Mouse (Mus musculus): Measurements from ENCODE around the gene Erc2. TPM values are rescaled to one million over a fixed set of nuclear protein-coding genes. Genes with fewer than 3 reads are reported as not detected.
A peak's percentile ranks its signal among the peaks of the same experiment; 100 is the strongest.

The Erc2 gene
- total RNA-seq, 2 experiments from 2014 or later: 183 to 210 TPM

GRCm38 (mm10) chr14:28503276-28503675 lies 881.0 kb downstream of the Erc2 start:
- no peak for DNase-seq (ENCODE audit: low spot score in 2 of 2)

- no peak for DNase-seq (ENCODE audit: low spot score in 2 of 2)
These were observed 882.1 kb downstream of the Erc2 start, which contains the start of gene Wnt5a for GRCm38 (mm10) chr14:28504101-28505050. Gene Wnt5a, plus strand, starts transcription at chr14:28504750.

GRCm38 (mm10) chr14:28505051-28505585 lies 882.9 kb downstream of the Erc2 start:
- DNase-seq (ENCODE audit: low spot score in 2 of 2): peak in 1 of 2 experiments; percentile 7

- peak in 1 of 2 experiments; percentile 35 for DNase-seq (ENCODE audit: low spot score in 2 of 2)
These were observed 883.6 kb downstream of the Erc2 start for GRCm38 (mm10) chr14:28505586-28506375.

GRCm38 (mm10) chr14:28506376-28506831 lies 884.2 kb downstream of the Erc2 start:
- no peak for DNase-seq (ENCODE audit: low spot score in 2 of 2)

- DNase-seq (ENCODE audit: low spot score in 2 of 2): no peak
These were observed 884.8 kb downstream of the Erc2 start for GRCm38 (mm10) chr14:28507011-28507410.

GRCm38 (mm10) chr14:28507471-28507870 lies 885.2 kb downstream of the Erc2 start:
- peak; percentile 64 to 72 for DNase-seq (ENCODE audit: low spot score in 2 of 2)

GRCm38 (mm10) chr14:28508288-28509258 lies 886.3 kb downstream of the Erc2 start:
- DNase-seq (ENCODE audit: low spot score in 2 of 2): no peak

- DNase-seq (ENCODE audit: low spot score in 2 of 2): peak in 1 of 2 experiments; percentile 10
These were observed 887.5 kb downstream of the Erc2 start for GRCm38 (mm10) chr14:28509441-28510340.

GRCm38 (mm10) chr14:28510341-28511028 lies 888.3 kb downstream of the Erc2 start:
- peak in 1 of 2 experiments; percentile 35 for DNase-seq (ENCODE audit: low spot score in 2 of 2)

- DNase-seq (ENCODE audit: low spot score in 2 of 2): peak in 1 of 2 experiments; percentile 8
These were observed 888.9 kb downstream of the Erc2 start for GRCm38 (mm10) chr14:28511029-28511651.

- no peak for DNase-seq (ENCODE audit: low spot score in 2 of 2)
These were observed 890.8 kb downstream of the Erc2 start for GRCm38 (mm10) chr14:28512805-28513590.

- no peak for DNase-seq (ENCODE audit: low spot score in 2 of 2)
These were observed 891.9 kb downstream of the Erc2 start for GRCm38 (mm10) chr14:28514171-28514570.

GRCm38 (mm10) chr14:28515331-28515730 lies 893.1 kb downstream of the Erc2 start:
- no peak for DNase-seq (ENCODE audit: low spot score in 2 of 2)

GRCm38 (mm10) chr14:28517631-28518560 lies 895.7 kb downstream of the Erc2 start:
- DNase-seq (ENCODE audit: low spot score in 2 of 2): no peak

- DNase-seq (ENCODE audit: low spot score in 2 of 2): no peak
These were observed 898.9 kb downstream of the Erc2 start for GRCm38 (mm10) chr14:28521106-28521505.

Data from left cerebral cortex, adult 18-20 months (tissue).